Mouse (Mus musculus) hindbrain, postnatal 0 days (tissue): ENCODE measurements at regions not wholly inside any gene's neighbourhood (a gene's known extent, or its start where the extent isn't known, plus 50 kb on each side); places are given as distances from the start of the nearest gene placed in this dataset.
"Not testable (repeated sequence)": the region's sequence is repeated elsewhere in the genome, so short reads cannot be mapped to it uniquely, and the experiment has no call there.

Experiments
- ATAC-seq: fragments of 200-750 bp; cut with Nextera tagmentation; 2 replicates; pipeline ENCODE4 v1.8.0; 2017; ENCODE audit warnings: mild to moderate bottlenecking, moderate TSS enrichment, moderate library complexity
- DNase-seq: peaks from one replicate; pipeline ENCODE4 v3.0.0-alpha.2; 2015; ENCODE audit warnings: low spot score
- H3K27ac ChIP-seq: fragments of 300-500 bp; sonication (generic); 2 replicates; pipeline ENCODE4 v1.5.1; 2014; ENCODE audit warnings: mild to moderate bottlenecking
- H3K27me3 ChIP-seq: fragments of 300-500 bp; sonication (generic); 2 replicates; pipeline ENCODE4 v1.6.1; 2014; ENCODE audit warnings: low read length, mixed read lengths; ENCODE audit not compliant: insufficient read depth
- H3K36me3 ChIP-seq: fragments of 300-500 bp; sonication (generic); 2 replicates; pipeline ENCODE4 v1.6.1; 2014; ENCODE audit warnings: low read length, mixed read lengths; ENCODE audit not compliant: insufficient read depth
- H3K4me1 ChIP-seq: fragments of 300-500 bp; sonication (generic); 2 replicates; pipeline ENCODE4 v1.6.1; 2014; ENCODE audit warnings: antibody characterized with exemption, low read length, mixed read lengths; ENCODE audit not compliant: insufficient read depth
- H3K4me2 ChIP-seq: fragments of 300-500 bp; sonication (generic); 2 replicates; pipeline ENCODE4 v1.6.1; 2014; ENCODE audit warnings: low read depth, mild to moderate bottlenecking, low read length, moderate library complexity, mixed read lengths
- H3K4me3 ChIP-seq: fragments of 300-500 bp; sonication (generic); 2 replicates; pipeline ENCODE4 v1.5.1; 2014; ENCODE audit warnings: low read length
- H3K9ac ChIP-seq: fragments of 300-500 bp; sonication (generic); replicated peaks from 2 replicates; pipeline ENCODE4 v1.6.1; 2014; ENCODE audit warnings: mild to moderate bottlenecking, low read length, moderate library complexity, mixed read lengths
- H3K9me3 ChIP-seq: fragments of 300-500 bp; sonication (generic); 2 replicates; pipeline ENCODE4 v1.6.1; 2016; ENCODE audit warnings: low read length, mixed read lengths
- CTCF ChIP-seq: IDR thresholded peaks from 2 replicates; pipeline ENCODE4 v1.5.1; 2016; ENCODE audit warnings: antibody characterized with exemption, control low read depth, low read depth
- WGBS: fragments of 180-500 bp; shearing (Covaris S2); extraction: QIAGEN DNeasy Blood & Tissue Kit; methylation state at CpG from one replicate; pipeline ENCODE4 v1.1.7; 2014; 5-methylcytosine and 5-hydroxymethylcytosine counted together

- H3K4me1 ChIP-seq, result no peaks in the 10 kb centered on the region
- DNase-seq, result peak; percentile 6
- H3K9me3 ChIP-seq, result no peaks in the 10 kb centered on the region
- no peak overlapping the region for H3K27ac ChIP-seq
- H3K36me3 ChIP-seq, result no peaks in the 10 kb centered on the region
- H3K9ac ChIP-seq, result no peak overlapping the region
- no peak overlapping the region for H3K4me3 ChIP-seq
- no peaks in the 10 kb centered on the region for H3K27me3 ChIP-seq
- TF ChIP-seq CTCF, result no peak
- no peak overlapping the region for H3K4me2 ChIP-seq
- no peak for ATAC-seq
Measured at GRCm38 (mm10) chr4:18788398-18788797, 816.9 kb upstream of the Gm12353 start.

- ATAC-seq, result no peak
- no peaks in the 10 kb centered on the region for H3K27me3 ChIP-seq
- no peak overlapping the region for H3K4me2 ChIP-seq
- no peak overlapping the region for H3K9ac ChIP-seq
- H3K4me3 ChIP-seq, result no peak overlapping the region
- H3K9me3 ChIP-seq, result no peaks in the 10 kb centered on the region
- no peaks in the 10 kb centered on the region for H3K4me1 ChIP-seq
- H3K27ac ChIP-seq, result no peak overlapping the region
- no peak for DNase-seq
- H3K36me3 ChIP-seq, result no peaks in the 10 kb centered on the region
- WGBS, result 75% methylated on average over 2 of the region's 2 CpGs
- TF ChIP-seq CTCF, result no peak
Measured at GRCm38 (mm10) chr4:18795740-18796394, 809.4 kb upstream of the Gm12353 start.

- no peaks in the 10 kb centered on the region for H3K9me3 ChIP-seq
- no peak for TF ChIP-seq CTCF
- H3K4me2 ChIP-seq, result no peak overlapping the region
- no peaks in the 10 kb centered on the region for H3K4me1 ChIP-seq
- H3K9ac ChIP-seq, result no peak overlapping the region
- no peak for DNase-seq
- no peaks in the 10 kb centered on the region for H3K36me3 ChIP-seq
- no peak overlapping the region for H3K4me3 ChIP-seq
- 65% methylated on average over 2 of the region's 2 CpGs for WGBS
- no peaks in the 10 kb centered on the region for H3K27me3 ChIP-seq
- ATAC-seq, result no peak
- H3K27ac ChIP-seq, result no peak overlapping the region
Measured at GRCm38 (mm10) chr4:18796395-18796740, 808.9 kb upstream of the Gm12353 start.

GRCm38 (mm10) chr4:18803109-18803508 lies 802.1 kb upstream of the Gm12353 start:
- H3K36me3 ChIP-seq, H3K4me2 ChIP-seq, H3K4me3 ChIP-seq, H3K9ac ChIP-seq, H3K4me1 ChIP-seq, DNase-seq, H3K9me3 ChIP-seq, ATAC-seq, H3K27me3 ChIP-seq, H3K27ac ChIP-seq: not testable (repeated sequence)
- 91% methylated on average over 5 of the region's 5 CpGs for WGBS
